Mouse (Mus musculus): ENCODE measurements around the gene a. TPM values are rescaled to one million over a fixed set of nuclear protein-coding genes. Genes with fewer than 3 reads are reported as not detected.

The a gene
- polyA plus RNA-seq, 1 experiment: not detected

DNA sequence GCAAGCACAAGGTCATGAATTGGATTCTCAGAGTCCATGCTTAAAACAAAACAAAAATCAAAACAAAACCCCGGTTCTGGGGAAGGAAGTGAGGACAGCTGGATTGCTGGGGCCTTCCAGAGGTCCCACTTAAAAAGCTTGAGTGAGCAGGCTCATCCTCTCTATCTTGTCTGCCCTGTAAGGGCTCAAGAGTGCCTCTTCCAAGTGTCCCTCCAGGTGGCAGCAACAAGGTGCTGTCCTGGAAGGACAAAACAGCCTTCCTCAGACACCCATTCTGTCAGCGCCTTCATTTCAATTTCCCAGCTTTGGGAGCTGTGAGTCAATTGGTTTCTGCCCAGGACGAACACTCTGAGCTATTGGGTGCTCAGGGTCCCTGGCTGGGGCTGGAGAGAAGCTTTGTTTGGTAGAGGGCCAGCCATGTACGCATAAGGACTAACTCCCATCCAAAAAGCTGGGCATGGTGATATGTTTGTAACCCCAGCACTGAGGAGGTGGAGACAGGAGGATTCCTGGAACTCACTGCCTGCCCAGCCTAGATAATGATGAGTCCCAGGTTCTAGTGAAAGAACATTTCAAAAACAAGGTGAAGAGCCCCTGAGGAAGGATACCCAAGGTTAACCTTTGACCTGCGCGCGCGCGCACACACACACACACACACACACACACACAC is 26.2 kb upstream of the a start:
- H3K4me3 ChIP-seq (ENCODE audit: low read depth, low read length): no peak overlapping the region
- no peak for TF ChIP-seq POLR2A (IDR thresholded peaks at IDR 0.05; ENCODE audit: insufficient read depth, low read length)
- TF ChIP-seq CTCF (IDR thresholded peaks at IDR 0.05; ENCODE audit: low read depth, low read length): peak; percentile 34
- no peaks in the 10 kb centered on the region for H3K4me1 ChIP-seq (ENCODE audit: control insufficient read depth, insufficient read depth, low read length)
- H3K27ac ChIP-seq (ENCODE audit: insufficient read depth, low read length): no peak overlapping the region
- no peaks in the 10 kb centered on the region for H3K36me3 ChIP-seq (ENCODE audit: control insufficient read depth, insufficient read depth, low read length, poor library complexity, severe bottlenecking)
- no peaks in the 10 kb centered on the region for H3K27me3 ChIP-seq (ENCODE audit: control insufficient read depth, insufficient read depth, low read length, poor library complexity, severe bottlenecking)
- peaks cover 3% of the 10 kb centered on the region; the same call in 1 of the 2 replicates for H3K9me3 ChIP-seq (replicated peaks; ENCODE audit: control insufficient read depth, insufficient read depth, low read length, poor library complexity, severe bottlenecking)
- H3K9ac ChIP-seq (ENCODE audit: low read depth, poor library complexity, severe bottlenecking): no peak overlapping the region

DNA sequence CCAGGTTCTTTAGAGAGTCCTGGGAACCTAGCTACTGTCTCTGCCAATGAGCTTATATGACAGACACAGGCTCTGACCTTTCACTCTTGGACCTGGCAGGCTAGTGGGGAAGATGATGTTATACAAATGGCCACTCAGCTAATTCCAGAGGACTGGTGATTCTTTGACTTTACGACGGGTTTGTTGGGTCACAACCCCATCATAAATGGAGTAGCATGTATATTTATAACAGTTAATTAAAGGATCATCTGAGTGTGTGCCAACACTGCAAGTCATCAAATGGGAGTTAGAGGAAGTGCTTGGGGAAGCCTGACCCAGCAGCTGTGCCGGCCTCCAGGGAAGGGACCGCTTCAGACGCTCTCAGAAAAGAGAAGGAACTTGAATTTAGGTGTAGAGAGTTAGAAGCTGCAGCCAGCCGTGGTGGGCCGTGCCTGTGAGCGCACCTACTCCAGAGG is 25.6 kb upstream of the a start:
- no peak overlapping the region for H3K9ac ChIP-seq (ENCODE audit: low read depth, poor library complexity, severe bottlenecking)

DNA sequence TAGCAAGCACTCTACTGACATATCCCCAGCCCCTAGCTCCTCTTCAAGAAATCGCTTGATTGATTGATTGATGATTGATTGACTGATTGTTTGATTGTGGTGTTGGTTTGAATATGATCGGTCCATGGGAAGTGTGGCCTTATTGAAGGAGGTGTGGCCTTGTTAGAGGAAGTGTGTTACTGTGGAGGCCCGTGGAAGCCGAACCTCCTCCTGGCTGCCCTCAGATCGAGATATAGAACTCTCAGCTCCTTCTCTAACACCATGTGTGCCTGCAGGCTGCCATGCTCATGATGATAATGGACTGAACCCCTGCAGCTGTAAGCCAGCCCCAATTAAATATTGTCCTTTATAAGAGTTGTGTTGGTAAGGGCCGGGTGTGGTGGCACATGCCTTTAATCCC is 24.2 kb upstream of the a start:
- no peaks in the 10 kb centered on the region for H3K9me3 ChIP-seq (replicated peaks; ENCODE audit: control insufficient read depth, insufficient read depth, low read length, poor library complexity, severe bottlenecking)
- H3K4me3 ChIP-seq (ENCODE audit: low read depth, low read length): no peak overlapping the region
- H3K4me1 ChIP-seq (ENCODE audit: control insufficient read depth, insufficient read depth, low read length): no peaks in the 10 kb centered on the region
- no peak overlapping the region for H3K27ac ChIP-seq (ENCODE audit: insufficient read depth, low read length)
- H3K9ac ChIP-seq (ENCODE audit: low read depth, poor library complexity, severe bottlenecking): no peak overlapping the region
- no peak for TF ChIP-seq CTCF (IDR thresholded peaks at IDR 0.05; ENCODE audit: low read depth, low read length)
- no peak for TF ChIP-seq EP300 (IDR thresholded peaks at IDR 0.05; ENCODE audit: insufficient read depth, low read depth, low read length)
- TF ChIP-seq POLR2A (IDR thresholded peaks at IDR 0.05; ENCODE audit: insufficient read depth, low read length): no peak
- no peaks in the 10 kb centered on the region for H3K27me3 ChIP-seq (ENCODE audit: control insufficient read depth, insufficient read depth, low read length, poor library complexity, severe bottlenecking)
- no peaks in the 10 kb centered on the region for H3K36me3 ChIP-seq (ENCODE audit: control insufficient read depth, insufficient read depth, low read length, poor library complexity, severe bottlenecking)

More for the DNA sequence above, 25.6 kb upstream of the a start:
- Histone ChIP-seq H3K4me1 (ENCODE audit: control insufficient read depth, insufficient read depth, low read length) (no peaks in the 10 kb centered on the region), H3K4me3 (ENCODE audit: low read depth, low read length) (no peak overlapping the region), H3K36me3 (ENCODE audit: control insufficient read depth, insufficient read depth, low read length, poor library complexity, severe bottlenecking) (no peaks in the 10 kb centered on the region), H3K27ac (ENCODE audit: insufficient read depth, low read length) (no peak overlapping the region), H3K9me3 (replicated peaks; ENCODE audit: control insufficient read depth, insufficient read depth, low read length, poor library complexity, severe bottlenecking) (no peaks in the 10 kb centered on the region; the same call in 1 of the 2 replicates), H3K27me3 (ENCODE audit: control insufficient read depth, insufficient read depth, low read length, poor library complexity, severe bottlenecking) (no peaks in the 10 kb centered on the region)
- TF ChIP-seq EP300 (IDR thresholded peaks at IDR 0.05; ENCODE audit: insufficient read depth, low read depth, low read length) (no peak), POLR2A (IDR thresholded peaks at IDR 0.05; ENCODE audit: insufficient read depth, low read length) (no peak), CTCF (IDR thresholded peaks at IDR 0.05; ENCODE audit: low read depth, low read length) (no peak)

DNA sequence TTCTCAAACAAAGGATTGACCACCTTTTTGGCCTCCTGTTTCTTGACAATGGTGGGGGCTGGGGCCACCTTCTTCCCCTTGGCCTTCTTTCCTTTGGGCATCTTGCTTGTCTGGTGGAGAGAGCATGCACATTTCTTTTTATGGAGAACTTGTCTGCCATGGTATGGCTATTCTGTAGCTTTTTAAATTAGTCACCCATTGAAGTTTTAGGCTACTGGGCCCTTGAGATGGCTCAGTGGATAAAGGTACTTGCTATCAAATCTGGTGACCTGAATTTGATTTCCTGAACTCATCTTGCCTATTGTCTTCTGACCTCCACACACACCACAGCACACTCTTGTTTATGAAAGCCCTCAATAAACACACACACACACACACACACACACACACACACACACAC is 21.3 kb upstream of the a start, which contains the start of gene Gm14214:
Gm14214 (minus strand) TSS at position 101 of the 400 bp plus-strand sequence.
- TF ChIP-seq CTCF (IDR thresholded peaks at IDR 0.05; ENCODE audit: low read depth, low read length): no peak
- TF ChIP-seq EP300 (IDR thresholded peaks at IDR 0.05; ENCODE audit: insufficient read depth, low read depth, low read length): no peak
- no peak for TF ChIP-seq POLR2A (IDR thresholded peaks at IDR 0.05; ENCODE audit: insufficient read depth, low read length)
- Histone ChIP-seq H3K4me3 (ENCODE audit: low read depth, low read length) (no peak within 1 kb of the TSS), H3K36me3 (ENCODE audit: control insufficient read depth, insufficient read depth, low read length, poor library complexity, severe bottlenecking) (no peaks in the 10 kb centered on the region)

DNA sequence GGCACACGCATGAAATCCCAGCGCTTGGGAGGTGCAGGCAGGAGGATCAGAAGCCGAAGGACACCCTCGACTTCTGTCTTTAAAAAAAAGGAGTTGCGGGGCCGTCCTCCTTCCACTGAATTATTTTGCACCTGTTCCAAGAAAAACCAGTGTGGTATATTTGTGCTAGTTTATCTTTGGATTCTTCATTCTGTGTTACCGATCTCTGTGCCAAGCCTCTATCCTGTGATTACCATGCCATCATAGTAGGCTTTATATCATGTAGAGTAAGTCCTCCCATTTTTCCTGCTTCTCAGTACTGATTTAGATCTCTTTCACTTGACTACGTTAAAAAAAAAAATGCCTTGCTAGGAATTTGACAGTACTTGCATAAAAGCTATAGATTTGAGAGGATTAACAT is 19.6 kb upstream of the a start:
- H3K27ac ChIP-seq (ENCODE audit: insufficient read depth, low read length): no peak overlapping the region
- no peaks in the 10 kb centered on the region for H3K9me3 ChIP-seq (replicated peaks; ENCODE audit: control insufficient read depth, insufficient read depth, low read length, poor library complexity, severe bottlenecking)
- no peaks in the 10 kb centered on the region for H3K36me3 ChIP-seq (ENCODE audit: control insufficient read depth, insufficient read depth, low read length, poor library complexity, severe bottlenecking)
- no peak for TF ChIP-seq EP300 (IDR thresholded peaks at IDR 0.05; ENCODE audit: insufficient read depth, low read depth, low read length)
- no peak for TF ChIP-seq CTCF (IDR thresholded peaks at IDR 0.05; ENCODE audit: low read depth, low read length)
- no peak for TF ChIP-seq POLR2A (IDR thresholded peaks at IDR 0.05; ENCODE audit: insufficient read depth, low read length)
- no peak overlapping the region for H3K9ac ChIP-seq (ENCODE audit: low read depth, poor library complexity, severe bottlenecking)
- H3K4me3 ChIP-seq (ENCODE audit: low read depth, low read length): no peak overlapping the region
- H3K4me1 ChIP-seq (ENCODE audit: control insufficient read depth, insufficient read depth, low read length): no peaks in the 10 kb centered on the region
- H3K27me3 ChIP-seq (ENCODE audit: control insufficient read depth, insufficient read depth, low read length, poor library complexity, severe bottlenecking): no peaks in the 10 kb centered on the region

More for the DNA sequence above, 21.3 kb upstream of the a start, which contains the start of gene Gm14214:
- Histone ChIP-seq H3K9me3 (replicated peaks; ENCODE audit: control insufficient read depth, insufficient read depth, low read length, poor library complexity, severe bottlenecking) (no peaks in the 10 kb centered on the region), H3K4me1 (ENCODE audit: control insufficient read depth, insufficient read depth, low read length) (no peaks in the 10 kb centered on the region), H3K27ac (ENCODE audit: insufficient read depth, low read length) (no peak within 1 kb of the TSS), H3K9ac (ENCODE audit: low read depth, poor library complexity, severe bottlenecking) (no peak within 1 kb of the TSS), H3K27me3 (ENCODE audit: control insufficient read depth, insufficient read depth, low read length, poor library complexity, severe bottlenecking) (no peaks in the 10 kb centered on the region)

DNA sequence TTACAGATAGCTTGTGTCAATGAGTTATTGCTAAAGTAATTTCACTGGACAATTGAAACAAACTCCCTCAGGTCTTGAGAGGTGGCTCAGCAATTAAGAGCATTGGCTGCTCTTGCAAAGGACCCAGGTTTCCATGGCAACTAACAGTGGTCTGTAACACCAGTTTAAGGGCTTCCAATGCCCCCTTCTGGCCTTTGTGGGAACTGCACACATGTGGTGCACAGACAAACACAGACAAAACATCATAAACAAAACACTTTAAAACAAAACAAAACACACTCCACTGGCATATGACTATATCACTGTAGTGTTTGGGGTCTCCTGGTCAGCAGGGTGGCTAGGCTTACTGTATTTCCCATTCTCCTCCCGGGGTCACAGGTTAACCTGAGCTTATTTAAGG is 17.2 kb upstream of the a start:
- no peak overlapping the region for H3K27ac ChIP-seq (ENCODE audit: insufficient read depth, low read length)
- H3K27me3 ChIP-seq (ENCODE audit: control insufficient read depth, insufficient read depth, low read length, poor library complexity, severe bottlenecking): no peaks in the 10 kb centered on the region
- no peak overlapping the region for H3K9ac ChIP-seq (ENCODE audit: low read depth, poor library complexity, severe bottlenecking)
- H3K4me3 ChIP-seq (ENCODE audit: low read depth, low read length): no peak overlapping the region
- TF ChIP-seq EP300 (IDR thresholded peaks at IDR 0.05; ENCODE audit: insufficient read depth, low read depth, low read length): no peak
- TF ChIP-seq CTCF (IDR thresholded peaks at IDR 0.05; ENCODE audit: low read depth, low read length): peak; percentile 30
- no peaks in the 10 kb centered on the region for H3K36me3 ChIP-seq (ENCODE audit: control insufficient read depth, insufficient read depth, low read length, poor library complexity, severe bottlenecking)
- H3K9me3 ChIP-seq (replicated peaks; ENCODE audit: control insufficient read depth, insufficient read depth, low read length, poor library complexity, severe bottlenecking): no peaks in the 10 kb centered on the region
- no peaks in the 10 kb centered on the region for H3K4me1 ChIP-seq (ENCODE audit: control insufficient read depth, insufficient read depth, low read length)

Data from ES-Bruce4 (cell line).